Mouse (Mus musculus) liver, embryonic 14.5 days (tissue): ENCODE measurements around the gene Zfc3h1. TPM values are rescaled to one million over a fixed set of nuclear protein-coding genes. Genes with fewer than 3 reads are reported as not detected.

ENCODE experiments used
- ATAC-seq: fragments of 200-750 bp; cut with Nextera tagmentation; 2 replicates; pipeline ENCODE4 v1.8.0; 2017; ENCODE audit warnings: moderate number of reproducible peaks, mild to moderate bottlenecking, moderate library complexity; ENCODE audit not compliant: insufficient read depth
- DNase-seq, 3 experiments: peaks; one replicate each; pipeline ENCODE4 v3.0.0-alpha.2; 2012 to 2013; ENCODE audit warnings: low read depth in 3 of 3, low spot score in 3 of 3
- H3K27ac ChIP-seq: fragments of 300-500 bp; sonication (generic); 2 replicates; pipeline ENCODE4 v1.5.1; 2014; ENCODE audit warnings: moderate library complexity, mild to moderate bottlenecking, control low read depth, inconsistent platforms
- H3K27me3 ChIP-seq: fragments of 300-500 bp; sonication (generic); 2 replicates; pipeline ENCODE4 v1.6.1; 2014; ENCODE audit warnings: mild to moderate bottlenecking, low read length, moderate library complexity; ENCODE audit not compliant: control insufficient read depth, insufficient read depth
- H3K36me3 ChIP-seq: fragments of 300-500 bp; sonication (generic); replicated peaks from 2 replicates; pipeline ENCODE4 v1.6.1; 2014; ENCODE audit warnings: low read depth; ENCODE audit not compliant: control insufficient read depth, insufficient read depth
- H3K4me1 ChIP-seq, 2 experiments: fragments of 200-500 bp in 1 of 2; fragments of 300-500 bp in 1 of 2; sonication (generic) in 1 of 2; replicated peaks; 2 replicates each; pipeline ENCODE4 v1.6.1; 2012 to 2014; ENCODE audit warnings: antibody characterized with exemption in 1 of 2, inconsistent platforms in 1 of 2, low read length in 1 of 2; ENCODE audit not compliant: control insufficient read depth in 2 of 2, insufficient read depth in 2 of 2
- H3K4me2 ChIP-seq: fragments of 300-500 bp; sonication (generic); 2 replicates; pipeline ENCODE4 v1.6.1; 2014; ENCODE audit warnings: low read depth, mild to moderate bottlenecking, control low read depth, moderate library complexity
- H3K4me3 ChIP-seq, 2 experiments: fragments of 200-500 bp in 1 of 2; fragments of 300-500 bp in 1 of 2; sonication (generic) in 1 of 2; 2 replicates each; pipeline ENCODE4 v1.5.1; 2012 to 2014; ENCODE audit warnings: low read depth in 2 of 2, low read length in 2 of 2, mild to moderate bottlenecking in 2 of 2, control low read depth in 1 of 2, inconsistent platforms in 1 of 2, moderate library complexity in 1 of 2; ENCODE audit not compliant: insufficient read depth in 1 of 2
- H3K9ac ChIP-seq: fragments of 300-500 bp; sonication (generic); replicated peaks from 2 replicates; pipeline ENCODE4 v1.6.1; 2014; ENCODE audit warnings: mild to moderate bottlenecking, control low read depth, moderate library complexity
- H3K9me3 ChIP-seq: fragments of 300-500 bp; sonication (generic); 2 replicates; pipeline ENCODE4 v1.6.1; 2016; ENCODE audit warnings: low read length, mixed read lengths; ENCODE audit not compliant: control insufficient read depth
- CTCF ChIP-seq: IDR thresholded peaks from 2 replicates; pipeline ENCODE4 v1.5.1; 2016; ENCODE audit warnings: antibody characterized with exemption, low read depth, control low read depth
- EP300 ChIP-seq: IDR thresholded peaks from 2 replicates; pipeline ENCODE4 v1.6.1; 2016; ENCODE audit warnings: antibody characterized with exemption, low read depth
- WGBS: fragments of 180-500 bp; shearing (Covaris S2); extraction: QIAGEN DNeasy Blood & Tissue Kit; methylation state at CpG from one replicate; pipeline ENCODE4 v1.1.7; 2014; ENCODE audit not compliant: insufficient replicate concordance; 5-methylcytosine and 5-hydroxymethylcytosine counted together
- polyA plus RNA-seq, 2 experiments: library from polyadenylated mRNA; depleted of rRNA in 1 of 2; stranded (reverse) in 1 of 2; unstranded in 1 of 2; fragments of >200 nt; fragmentation: Nextera tagmentation in 1 of 2; extraction: Ambion mirVana in 1 of 2; gene quantifications; 2 replicates each; pipeline versions ENCODE4 v1.2.1 to v1.2.3; 2012 to 2014

Zfc3h1 gene
- polyA plus RNA-seq, 2 experiments, result 7.6 to 34.5 TPM

- ATAC-seq, result peak; percentile 33
Observed at GRCm38 (mm10) chr10:115385018-115386002, 551 bp downstream of the Zfc3h1 start.

GRCm38 (mm10) chr10:115387891-115388290, 3.1 kb downstream of the Zfc3h1 start:
- H3K9ac ChIP-seq, result no peak overlapping the region
- H3K4me3 ChIP-seq, result no peak overlapping the region
- DNase-seq (no peak), ATAC-seq (no peak)
- H3K4me1 ChIP-seq, result peaks cover 7 to 10% of the 10 kb centered on the region in 2 experiments; a peak in 3 of 4 replicates
- TF ChIP-seq EP300, result no peak
- TF ChIP-seq CTCF, result no peak
- H3K36me3 ChIP-seq, result peaks cover 30% of the 10 kb centered on the region
- H3K9me3 ChIP-seq, result no peaks in the 10 kb centered on the region
- H3K27me3 ChIP-seq, result no peaks in the 10 kb centered on the region
- H3K4me2 ChIP-seq, result peak overlapping the region; percentile 39
- WGBS, result 87% methylated on average over 3 of the region's 3 CpGs
- H3K27ac ChIP-seq, result no peak overlapping the region

More at GRCm38 (mm10) chr10:115385018-115386002, 551 bp downstream of the Zfc3h1 start:
- H3K4me3 ChIP-seq, result peak overlapping the region; percentile 91 to 99
- under 1% methylated on average over 89 of the region's 101 CpGs for WGBS
- no peaks in the 10 kb centered on the region for H3K9me3 ChIP-seq
- peaks cover 9 to 19% of the 10 kb centered on the region in 2 experiments; a peak in 3 of 4 replicates for H3K4me1 ChIP-seq
- peak; percentile 56 to 64 (median 60) for DNase-seq
- TF ChIP-seq CTCF, result no peak
- TF ChIP-seq EP300, result no peak
- H3K27ac ChIP-seq, result peak overlapping the region; percentile 96
- peaks cover 13% of the 10 kb centered on the region for H3K36me3 ChIP-seq
- H3K27me3 ChIP-seq, result no peaks in the 10 kb centered on the region
- peak overlapping the region; percentile 95 for H3K4me2 ChIP-seq
- peak overlapping the region; percentile 96 for H3K9ac ChIP-seq

GRCm38 (mm10) chr10:115391076-115391475, 6.3 kb downstream of the Zfc3h1 start:
- 89% methylated on average over 4 of the region's 4 CpGs for WGBS
- TF ChIP-seq EP300 (no peak), CTCF (no peak)
- no peak for ATAC-seq
- no peak for DNase-seq
- no peak overlapping the region for H3K27ac ChIP-seq
- no peaks in the 10 kb centered on the region for H3K9me3 ChIP-seq
- H3K4me3 ChIP-seq, result no peak overlapping the region
- no peaks in the 10 kb centered on the region for H3K27me3 ChIP-seq
- no peak overlapping the region for H3K9ac ChIP-seq
- H3K4me2 ChIP-seq, result no peak overlapping the region
- peaks cover 53% of the 10 kb centered on the region for H3K36me3 ChIP-seq
- peaks cover 3 to 8% of the 10 kb centered on the region in 2 experiments; a peak in 3 of 4 replicates for H3K4me1 ChIP-seq

- TF ChIP-seq CTCF (no peak), EP300 (no peak)
- Histone ChIP-seq H3K27me3 (no peaks in the 10 kb centered on the region), H3K9me3 (no peaks in the 10 kb centered on the region), H3K36me3 (peaks cover 55% of the 10 kb centered on the region), H3K4me2 (no peak overlapping the region), H3K4me3 (no peak overlapping the region), H3K9ac (no peak overlapping the region), H3K27ac (no peak overlapping the region), H3K4me1 (peaks cover 3 to 6% of the 10 kb centered on the region in 2 experiments; a peak in 3 of 4 replicates)
- WGBS, result 83% methylated on average over 1 of the region's 1 CpGs
- ATAC-seq (no peak), DNase-seq (no peak)
Observed at GRCm38 (mm10) chr10:115391896-115392295, 7.1 kb downstream of the Zfc3h1 start.

- no peaks in the 10 kb centered on the region for H3K27me3 ChIP-seq
- no peak overlapping the region for H3K9ac ChIP-seq
- DNase-seq (peak in 1 of 3 experiments; percentile 27), ATAC-seq (no peak)
- H3K9me3 ChIP-seq, result no peaks in the 10 kb centered on the region
- H3K27ac ChIP-seq, result no peak overlapping the region
- peaks cover 75% of the 10 kb centered on the region for H3K36me3 ChIP-seq
- TF ChIP-seq EP300, result no peak
- peak; percentile 69 for TF ChIP-seq CTCF
- no peaks in the 10 kb centered on the region for H3K4me1 ChIP-seq
- H3K4me3 ChIP-seq, result no peak overlapping the region
- H3K4me2 ChIP-seq, result no peak overlapping the region
- 69% methylated on average over 6 of the region's 6 CpGs for WGBS
Observed at GRCm38 (mm10) chr10:115406393-115406792, 21.6 kb downstream of the Zfc3h1 start.
